Mouse (Mus musculus): ENCODE measurements at regions not wholly inside any gene's neighbourhood (a gene's known extent, or its start where the extent isn't known, plus 50 kb on each side); places are given as distances from the start of the nearest gene placed in this dataset.

DNA sequence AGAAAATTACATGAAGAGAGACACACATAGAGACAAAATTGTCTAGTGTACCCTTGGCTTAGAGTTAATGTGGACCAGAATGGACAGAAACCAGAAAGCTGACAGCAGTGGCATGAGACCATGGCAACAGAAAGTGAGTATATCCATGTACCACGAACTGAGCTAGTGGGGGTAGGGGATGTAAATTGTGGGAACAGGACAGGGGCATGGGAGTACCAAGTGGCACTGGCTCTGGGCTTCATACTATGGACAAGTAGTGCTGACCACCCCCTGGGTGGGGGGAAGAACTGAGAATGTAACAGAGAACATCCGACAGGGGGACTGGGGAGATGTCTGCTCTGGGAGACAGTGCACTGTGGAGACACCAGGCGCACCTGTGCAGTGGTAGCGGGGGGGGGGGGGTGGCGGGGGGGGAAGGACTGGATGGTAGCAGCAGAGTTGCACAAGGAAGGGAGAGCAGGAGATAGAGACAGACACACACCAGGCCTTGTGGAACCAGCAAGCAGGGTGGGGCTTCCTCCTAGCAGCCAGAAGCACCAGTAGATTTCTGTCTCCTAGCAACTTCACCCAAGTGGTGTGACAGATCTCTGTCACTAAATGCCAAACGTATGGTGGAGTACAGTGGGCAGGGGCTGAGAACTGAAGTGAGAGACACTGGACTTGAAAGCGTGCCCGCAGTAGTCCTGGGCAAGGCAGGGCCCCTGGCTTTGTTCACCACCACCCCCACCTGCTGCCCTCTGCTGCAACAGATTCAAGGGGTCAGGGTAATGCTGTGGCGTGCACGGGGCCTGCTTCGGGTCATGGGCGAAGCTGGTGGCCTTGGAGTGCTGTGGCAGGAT, 150.0 kb downstream of the Tmem17 start:
- no peak for DNase-seq (ENCODE audit: low read depth, low spot score)
- peaks cover 0 to 5% of the 10 kb centered on the region in 2 experiments; a peak in 1 of 4 replicates for H3K4me1 ChIP-seq (ENCODE audit: control insufficient read depth in 2 of 2, insufficient read depth in 2 of 2, low read length in 2 of 2, poor library complexity in 1 of 2)
- H3K9ac ChIP-seq (ENCODE audit: insufficient read depth, low read depth, low read length, poor library complexity, severe bottlenecking) = no peak overlapping the region
- H3K4me3 ChIP-seq (ENCODE audit: insufficient read depth in 1 of 2, low read depth in 1 of 2, low read length in 2 of 2, poor library complexity in 1 of 2, severe bottlenecking in 1 of 2) = no peak overlapping the region
- H3K27ac ChIP-seq (ENCODE audit: insufficient read depth, low read depth, low read length, poor library complexity, severe bottlenecking) = no peak overlapping the region
- no peaks in the 10 kb centered on the region for H3K36me3 ChIP-seq (ENCODE audit: control insufficient read depth, insufficient read depth, low read length, poor library complexity, severe bottlenecking)
- no peaks in the 10 kb centered on the region for H3K9me3 ChIP-seq (ENCODE audit: control insufficient read depth, insufficient read depth, low read depth, low read length)
- in situ Hi-C loops (cut with MboI; ENCODE audit: low sequenced_read_pairs in 2 of 2, unreplicated experiment in 2 of 2) = no loop called here
- no peak for TF ChIP-seq ZC3H11A (IDR thresholded peaks at IDR 0.05; ENCODE audit: borderline replicate concordance, low read depth, low read length)
- no peak for TF ChIP-seq ZNF384 (IDR thresholded peaks at IDR 0.05; ENCODE audit: low read depth, low read length)
- TF ChIP-seq HCFC1 (IDR thresholded peaks at IDR 0.05; ENCODE audit: borderline replicate concordance, insufficient read depth, low read length) = no peak
- no peak for TF ChIP-seq CHD2 (IDR thresholded peaks at IDR 0.05; ENCODE audit: low read depth, low read length)
- TF ChIP-seq MAFK (IDR thresholded peaks at IDR 0.05; ENCODE audit: insufficient read depth, low read depth, low read length) = no peak

GRCm38 (mm10) chr11:22665978-22666377, 154.1 kb downstream of the Tmem17 start:
- H3K9me3 ChIP-seq (ENCODE audit: control insufficient read depth, insufficient read depth, low read depth, low read length) = no peaks in the 10 kb centered on the region
- no peak for DNase-seq (ENCODE audit: low read depth, low spot score)
- in situ Hi-C loops (cut with MboI; ENCODE audit: low sequenced_read_pairs in 2 of 2, unreplicated experiment in 2 of 2) = no loop called here
- H3K4me3 ChIP-seq (ENCODE audit: insufficient read depth in 1 of 2, low read depth in 1 of 2, low read length in 2 of 2, poor library complexity in 1 of 2, severe bottlenecking in 1 of 2) = no peak overlapping the region
- no peak overlapping the region for H3K27ac ChIP-seq (ENCODE audit: insufficient read depth, low read depth, low read length, poor library complexity, severe bottlenecking)
- H3K4me1 ChIP-seq (ENCODE audit: control insufficient read depth in 2 of 2, insufficient read depth in 2 of 2, low read length in 2 of 2, poor library complexity in 1 of 2) = peaks cover 0 to 5% of the 10 kb centered on the region in 2 experiments; a peak in 1 of 4 replicates
- H3K36me3 ChIP-seq (ENCODE audit: control insufficient read depth, insufficient read depth, low read length, poor library complexity, severe bottlenecking) = no peaks in the 10 kb centered on the region
- TF ChIP-seq CHD2 (IDR thresholded peaks at IDR 0.05; ENCODE audit: low read depth, low read length) (no peak), ZC3H11A (IDR thresholded peaks at IDR 0.05; ENCODE audit: borderline replicate concordance, low read depth, low read length) (no peak), ZNF384 (IDR thresholded peaks at IDR 0.05; ENCODE audit: low read depth, low read length) (no peak), HCFC1 (IDR thresholded peaks at IDR 0.05; ENCODE audit: borderline replicate concordance, insufficient read depth, low read length) (no peak), MAFK (IDR thresholded peaks at IDR 0.05; ENCODE audit: insufficient read depth, low read depth, low read length) (no peak)
- no peak overlapping the region for H3K9ac ChIP-seq (ENCODE audit: insufficient read depth, low read depth, low read length, poor library complexity, severe bottlenecking)

GRCm38 (mm10) chr11:22666378-22666777, 154.5 kb downstream of the Tmem17 start:
- H3K9me3 ChIP-seq (ENCODE audit: control insufficient read depth, insufficient read depth, low read depth, low read length) = no peaks in the 10 kb centered on the region
- H3K36me3 ChIP-seq (ENCODE audit: control insufficient read depth, insufficient read depth, low read length, poor library complexity, severe bottlenecking) = no peaks in the 10 kb centered on the region
- in situ Hi-C loops (cut with MboI; ENCODE audit: low sequenced_read_pairs in 2 of 2, unreplicated experiment in 2 of 2) = no loop called here
- no peak overlapping the region for H3K4me3 ChIP-seq (ENCODE audit: insufficient read depth in 1 of 2, low read depth in 1 of 2, low read length in 2 of 2, poor library complexity in 1 of 2, severe bottlenecking in 1 of 2)
- TF ChIP-seq ZC3H11A (IDR thresholded peaks at IDR 0.05; ENCODE audit: borderline replicate concordance, low read depth, low read length) (no peak), MAFK (IDR thresholded peaks at IDR 0.05; ENCODE audit: insufficient read depth, low read depth, low read length) (no peak), HCFC1 (IDR thresholded peaks at IDR 0.05; ENCODE audit: borderline replicate concordance, insufficient read depth, low read length) (no peak), ZNF384 (IDR thresholded peaks at IDR 0.05; ENCODE audit: low read depth, low read length) (no peak), CHD2 (IDR thresholded peaks at IDR 0.05; ENCODE audit: low read depth, low read length) (no peak)
- DNase-seq (ENCODE audit: low read depth, low spot score) = no peak
- H3K9ac ChIP-seq (ENCODE audit: insufficient read depth, low read depth, low read length, poor library complexity, severe bottlenecking) = no peak overlapping the region
- no peak overlapping the region for H3K27ac ChIP-seq (ENCODE audit: insufficient read depth, low read depth, low read length, poor library complexity, severe bottlenecking)
- H3K4me1 ChIP-seq (ENCODE audit: control insufficient read depth in 2 of 2, insufficient read depth in 2 of 2, low read length in 2 of 2, poor library complexity in 1 of 2) = peaks cover 0 to 5% of the 10 kb centered on the region in 2 experiments; a peak in 1 of 4 replicates

DNA sequence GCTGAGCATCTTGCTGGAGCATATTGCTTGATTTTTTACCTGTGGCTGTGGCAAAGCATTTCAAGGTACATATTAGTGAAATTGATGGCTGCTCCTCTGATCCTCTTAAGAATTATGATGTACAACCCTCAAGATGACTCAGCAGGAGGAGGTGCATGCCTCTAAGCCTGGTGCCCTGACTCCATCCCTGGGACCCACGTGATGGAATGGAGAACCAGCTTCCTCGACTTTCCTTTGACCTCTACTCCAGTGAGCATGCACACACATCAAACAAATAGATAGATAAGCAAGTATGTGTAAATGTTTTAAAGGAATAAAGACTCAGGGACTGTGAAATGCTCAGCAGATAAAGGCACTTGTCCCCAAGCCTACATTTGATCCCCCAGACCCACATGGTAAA, 156.3 kb downstream of the Tmem17 start:
- Histone ChIP-seq H3K9me3 (ENCODE audit: control insufficient read depth, insufficient read depth, low read depth, low read length) (no peaks in the 10 kb centered on the region), H3K4me1 (ENCODE audit: control insufficient read depth in 2 of 2, insufficient read depth in 2 of 2, low read length in 2 of 2, poor library complexity in 1 of 2) (no peaks in the 10 kb centered on the region), H3K4me3 (ENCODE audit: insufficient read depth in 1 of 2, low read depth in 1 of 2, low read length in 2 of 2, poor library complexity in 1 of 2, severe bottlenecking in 1 of 2) (no peak overlapping the region), H3K27ac (ENCODE audit: insufficient read depth, low read depth, low read length, poor library complexity, severe bottlenecking) (no peak overlapping the region), H3K9ac (ENCODE audit: insufficient read depth, low read depth, low read length, poor library complexity, severe bottlenecking) (no peak overlapping the region), H3K36me3 (ENCODE audit: control insufficient read depth, insufficient read depth, low read length, poor library complexity, severe bottlenecking) (no peaks in the 10 kb centered on the region)
- in situ Hi-C loops (cut with MboI; ENCODE audit: low sequenced_read_pairs in 2 of 2, unreplicated experiment in 2 of 2) = no loop called here
- no peak for DNase-seq (ENCODE audit: low read depth, low spot score)
- no peak for TF ChIP-seq ZNF384 (IDR thresholded peaks at IDR 0.05; ENCODE audit: low read depth, low read length)
- TF ChIP-seq CHD2 (IDR thresholded peaks at IDR 0.05; ENCODE audit: low read depth, low read length) = no peak
- TF ChIP-seq HCFC1 (IDR thresholded peaks at IDR 0.05; ENCODE audit: borderline replicate concordance, insufficient read depth, low read length) = no peak
- TF ChIP-seq MAFK (IDR thresholded peaks at IDR 0.05; ENCODE audit: insufficient read depth, low read depth, low read length) = no peak
- no peak for TF ChIP-seq ZC3H11A (IDR thresholded peaks at IDR 0.05; ENCODE audit: borderline replicate concordance, low read depth, low read length)

Data from ES-E14 (cell line).